Mouse (Mus musculus) brain, embryonic 14.5 days (tissue): ENCODE data around the gene Bbs1. TPM values are rescaled to one million over a fixed set of nuclear protein-coding genes. Genes with fewer than 3 reads are reported as not detected.
"Not testable (repeated sequence)": the region's sequence is repeated elsewhere in the genome, so short reads cannot be mapped to it uniquely, and the experiment has no call there.

Experiments used
- DNase-seq: peaks from one replicate; pipeline ENCODE4 v3.0.0-alpha.2; 2011; ENCODE audit warnings: low read depth
- CTCF ChIP-seq: fragments of 200-500 bp; IDR thresholded peaks from 2 replicates; pipeline ENCODE4 v1.5.1; 2012; ENCODE audit warnings: inconsistent platforms, mild to moderate bottlenecking, moderate library complexity, borderline replicate concordance; ENCODE audit not compliant: insufficient read depth, insufficient read length; ENCODE audit errors: extremely low read depth
- POLR2A ChIP-seq: fragments of 200-500 bp; IDR thresholded peaks from 2 replicates; pipeline ENCODE4 v1.6.1; 2012; ENCODE audit warnings: mild to moderate bottlenecking, inconsistent platforms, borderline replicate concordance; ENCODE audit not compliant: poor library complexity, insufficient read depth, insufficient read length, severe bottlenecking; ENCODE audit errors: extremely low read depth
- polyA plus RNA-seq: library from polyadenylated mRNA; depleted of rRNA; stranded (reverse); fragments of >200 nt; gene quantifications from 2 replicates; pipeline ENCODE4 v1.2.3, GENCODE M21; 2012; rRNA removed

Bbs1 gene
- polyA plus RNA-seq, result 18.5 and 27.6 TPM in 2 replicates

DNA sequence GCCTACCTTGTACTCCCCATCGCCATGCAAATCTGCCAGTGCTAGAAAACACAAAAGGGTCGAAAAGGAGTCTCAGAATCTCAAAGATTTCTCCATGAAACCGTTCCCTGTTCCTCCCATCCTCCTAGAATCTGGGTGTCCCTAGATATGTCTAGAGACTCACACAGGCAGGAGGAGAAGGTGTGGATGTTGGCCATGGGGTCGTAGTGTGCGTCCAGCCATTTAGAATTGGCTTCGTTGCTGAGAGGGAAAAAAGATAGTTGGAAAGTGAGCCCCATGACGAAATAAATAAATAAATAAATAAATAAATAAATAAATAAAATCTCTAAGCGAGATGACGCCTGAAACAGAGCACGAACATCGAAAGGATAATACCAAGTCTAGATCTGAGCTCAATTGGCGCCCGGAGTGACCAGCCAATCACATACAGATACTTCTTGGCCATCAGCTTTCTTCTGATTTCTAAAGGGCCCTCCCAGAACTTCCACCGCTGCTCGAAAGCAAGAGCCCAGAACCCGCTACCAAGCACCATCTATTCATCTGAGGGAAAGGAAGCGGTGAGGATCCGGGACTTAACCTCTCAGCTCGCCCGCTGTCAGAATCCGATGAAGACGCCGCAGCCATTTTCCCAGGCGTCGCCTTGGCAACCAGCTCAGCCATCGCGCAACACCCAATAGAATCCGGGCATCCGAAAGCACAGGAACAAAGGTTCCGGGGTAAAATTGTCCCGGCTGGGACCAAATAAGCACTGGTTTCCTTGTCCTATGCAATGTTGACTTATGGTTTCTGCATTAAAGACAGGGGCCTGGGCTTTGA lies at the start of gene Bbs1:
Bbs1 (minus strand) TSS at position 650 of the 816 bp plus-strand sequence.
- peak; percentile 95 for DNase-seq
- TF ChIP-seq CTCF (no peak), POLR2A (no peak)

- not testable (repeated sequence) for DNase-seq
Measured at GRCm38 (mm10) chr19:4948641-4949040, 42.2 kb upstream of the Bbs1 start.

DNA sequence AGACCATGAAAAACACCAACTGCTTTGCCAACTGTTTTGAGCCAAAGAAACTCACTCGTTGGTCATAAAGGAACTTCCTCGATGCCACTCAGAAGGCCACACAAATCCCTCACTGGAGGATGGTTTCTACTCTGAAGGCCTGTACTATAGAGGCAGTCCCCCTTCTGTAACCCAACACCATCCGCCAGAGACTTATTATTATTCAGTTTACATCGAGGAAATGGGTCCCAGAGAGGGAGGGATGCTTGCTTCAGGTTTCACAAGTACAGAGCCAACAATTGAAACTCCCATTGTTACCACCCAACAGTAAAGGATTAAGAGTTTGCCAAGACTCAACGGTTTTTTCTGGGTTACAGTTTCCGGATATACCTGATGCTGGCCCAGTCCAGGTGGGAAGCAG lies 39.1 kb upstream of the Bbs1 start:
- DNase-seq, result no peak
- TF ChIP-seq CTCF, result no peak
- TF ChIP-seq POLR2A, result no peak

- TF ChIP-seq POLR2A (no peak), CTCF (no peak)
- DNase-seq, result no peak
Measured at GRCm38 (mm10) chr19:4943253-4943588, 36.8 kb upstream of the Bbs1 start.

- peak; percentile 91 for DNase-seq
Measured at GRCm38 (mm10) chr19:4942551-4943252, 36.3 kb upstream of the Bbs1 start, which contains the start of gene Peli3. TSS of gene Peli3 (minus strand) at chr19:4943127.

GRCm38 (mm10) chr19:4937444-4938310 lies 31.2 kb upstream of the Bbs1 start:
- DNase-seq, result no peak
- TF ChIP-seq POLR2A (no peak), CTCF (no peak)

More at GRCm38 (mm10) chr19:4942551-4943252, 36.3 kb upstream of the Bbs1 start, which contains the start of gene Peli3:
- TF ChIP-seq POLR2A (peak; percentile 68), CTCF (no peak)

GRCm38 (mm10) chr19:4936896-4937295 lies 30.5 kb upstream of the Bbs1 start:
- no peak for TF ChIP-seq POLR2A
- TF ChIP-seq CTCF, result no peak
- DNase-seq, result no peak

GRCm38 (mm10) chr19:4928781-4929180 lies 22.4 kb upstream of the Bbs1 start:
- DNase-seq, result peak; percentile 25
- no peak for TF ChIP-seq CTCF
- no peak for TF ChIP-seq POLR2A

GRCm38 (mm10) chr19:4927904-4928531 lies 21.6 kb upstream of the Bbs1 start, which contains the start of gene Dpp3:
TSS of gene Dpp3 (minus strand) at chr19:4928287.
- TF ChIP-seq POLR2A, result peak; percentile 71; the same call in 1 of the 2 replicates
- no peak for TF ChIP-seq CTCF
- peak; percentile 99 for DNase-seq

DNA sequence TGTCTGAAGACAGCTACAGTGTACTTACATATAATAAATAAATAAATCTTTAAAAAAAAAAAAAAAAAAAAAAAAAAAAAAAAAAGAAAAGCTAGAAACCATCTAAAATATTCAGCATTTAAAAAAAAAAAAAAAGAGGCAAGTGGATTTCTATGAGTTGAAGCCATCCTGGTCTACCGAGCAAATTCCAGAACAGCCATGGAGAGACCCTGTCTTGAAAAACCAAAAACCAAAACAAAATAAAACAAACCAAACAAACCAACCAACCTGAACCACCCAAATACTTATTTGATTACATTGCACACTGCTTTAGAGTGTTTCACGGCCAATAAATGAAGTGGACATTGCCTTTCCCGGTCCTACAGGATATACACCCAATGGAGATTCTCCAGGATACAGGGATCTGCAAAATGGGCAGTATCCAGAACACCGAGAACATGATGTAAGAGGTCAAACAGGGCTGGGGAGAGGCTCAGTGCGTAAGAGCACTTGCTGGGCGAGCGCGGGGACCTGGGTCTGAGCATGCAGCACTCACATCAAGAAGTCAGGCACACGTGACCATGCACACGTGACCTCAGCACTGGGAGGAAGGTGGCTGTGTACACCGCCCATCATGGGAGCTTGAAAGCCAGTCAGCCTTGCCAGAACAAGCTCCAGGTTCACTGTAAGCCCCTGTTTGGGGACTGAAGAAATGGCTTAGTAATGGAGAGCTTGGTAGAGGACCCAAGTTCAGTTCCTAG lies 18.9 kb upstream of the Bbs1 start:
- no peak for DNase-seq
- no peak for TF ChIP-seq CTCF
